Mouse (Mus musculus): ENCODE measurements around the gene Kel. TPM values are rescaled to one million over a fixed set of nuclear protein-coding genes. Genes with fewer than 3 reads are reported as not detected.

Kel gene
- total RNA-seq (2017) = 0.39 TPM in 1 of 3 replicates, not detected in the others

DNA sequence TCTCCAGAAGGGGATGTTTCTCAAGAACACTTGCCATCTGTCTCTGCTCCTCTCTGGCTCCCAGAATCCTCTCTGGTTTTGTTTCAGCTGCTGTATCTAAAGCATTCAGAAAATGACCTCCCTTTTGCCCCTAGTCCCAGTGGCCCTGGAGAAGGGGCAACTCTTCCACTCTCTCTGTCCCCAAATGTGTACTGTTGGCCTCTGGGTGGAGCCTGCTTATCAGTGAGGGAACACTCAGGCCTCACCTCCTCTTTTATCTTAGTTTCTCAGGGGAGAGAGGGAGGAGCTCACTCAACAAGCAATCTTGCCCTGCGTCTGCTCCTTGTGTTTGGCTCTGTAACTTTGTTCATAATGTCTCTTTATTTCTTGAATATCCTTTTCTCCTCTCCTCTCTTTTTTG is at the start of gene Kel:
TSS of gene Kel (minus strand) at position 217 of the 400 bp plus-strand sequence.
- ATAC-seq (replicated peaks; ENCODE audit: insufficient number of reproducible peaks, low FRiP score, low TSS enrichment, poor library complexity, severe bottlenecking) = no peak

DNA sequence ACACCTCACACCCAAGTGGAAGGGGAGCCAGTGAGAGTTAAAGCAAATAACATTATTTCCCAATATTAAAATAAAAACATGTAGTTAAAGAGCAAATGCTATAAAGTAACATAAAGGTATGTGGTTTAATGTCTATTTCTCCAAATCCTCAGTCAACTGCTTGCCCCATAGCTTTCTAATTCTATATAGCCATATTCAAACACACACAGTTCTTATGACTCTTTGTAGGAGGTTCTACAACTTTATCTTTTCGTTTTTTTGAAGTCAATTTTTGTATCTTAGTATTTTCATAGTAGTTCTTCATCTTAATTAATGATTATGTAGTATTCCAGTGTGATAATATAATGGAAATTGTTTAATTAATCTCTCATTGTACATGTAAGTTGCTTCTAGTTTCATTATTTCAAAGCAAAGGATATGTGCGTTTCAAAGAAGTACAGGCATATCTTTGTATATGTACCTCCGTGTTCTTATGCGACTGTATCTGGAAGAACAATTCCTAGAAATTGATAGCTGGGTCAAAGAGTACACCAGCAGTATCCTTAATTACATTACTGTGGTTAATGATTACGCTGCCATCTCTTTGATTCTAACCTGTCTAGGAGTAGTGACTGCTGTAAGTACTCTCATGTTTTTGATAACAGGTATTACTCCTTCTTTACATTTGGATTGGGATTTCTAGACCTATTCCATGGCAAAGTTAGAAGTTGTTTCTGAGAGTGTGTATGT is 40.7 kb upstream of the Kel start:
- no peak for ATAC-seq (replicated peaks; ENCODE audit: insufficient number of reproducible peaks, low FRiP score, low TSS enrichment, poor library complexity, severe bottlenecking)

DNA sequence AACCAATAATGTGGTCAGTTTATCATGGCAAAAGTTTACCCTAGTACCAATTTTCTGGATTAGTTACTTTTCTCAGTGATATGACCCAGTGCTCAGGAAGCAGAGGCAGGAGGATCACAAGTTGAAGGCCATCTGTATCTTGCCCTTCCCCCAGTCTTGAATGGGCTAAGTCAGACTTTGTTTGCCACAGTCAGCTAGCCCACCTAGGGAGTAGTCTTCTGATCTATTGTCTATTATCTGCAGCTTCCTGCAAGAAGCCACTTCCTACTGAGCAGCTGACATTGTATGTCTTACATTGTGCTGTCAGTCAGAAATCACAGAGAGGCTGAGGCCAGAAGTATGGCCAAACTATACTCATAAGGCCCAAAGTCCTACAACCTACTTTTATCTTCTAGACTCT is 37.0 kb upstream of the Kel start:
- ATAC-seq (replicated peaks; ENCODE audit: insufficient number of reproducible peaks, low FRiP score, low TSS enrichment, poor library complexity, severe bottlenecking) = no peak

DNA sequence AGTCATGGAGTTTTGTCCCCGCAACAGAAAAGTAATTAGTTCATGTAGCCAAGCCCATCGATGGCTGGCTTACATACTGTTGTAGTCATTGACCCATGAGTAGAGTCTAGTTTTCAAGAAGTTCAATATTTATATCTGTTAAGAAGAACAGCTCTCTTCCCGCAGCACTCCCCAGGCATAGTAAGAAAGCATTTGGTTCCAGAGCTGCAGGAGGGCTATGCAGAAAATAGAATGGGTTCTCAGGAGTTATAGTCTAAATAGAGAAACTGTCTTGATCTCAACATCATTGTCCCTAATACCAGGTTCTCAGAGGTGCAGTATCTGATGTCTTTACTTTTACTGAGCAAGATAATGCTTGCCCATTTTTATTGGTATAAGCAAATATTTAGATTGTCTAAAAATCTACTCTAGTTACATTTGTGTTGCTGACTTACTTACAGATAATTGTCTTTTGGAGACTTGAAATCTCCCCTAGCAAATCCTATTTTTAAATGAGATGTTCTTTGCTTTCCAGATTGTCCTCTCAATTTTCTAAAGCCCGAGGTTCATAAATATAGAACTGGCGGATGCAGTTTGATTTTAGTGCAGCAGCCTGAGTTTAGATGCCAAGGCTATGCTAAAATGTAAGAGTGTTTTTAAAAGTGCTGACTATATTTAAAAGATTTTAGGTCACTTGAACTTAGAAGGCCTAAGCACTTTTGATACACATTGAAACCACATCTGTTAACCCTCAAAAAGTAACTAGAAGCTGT is 30.8 kb upstream of the Kel start:
- no peak for ATAC-seq (replicated peaks; ENCODE audit: insufficient number of reproducible peaks, low FRiP score, low TSS enrichment, poor library complexity, severe bottlenecking)

DNA sequence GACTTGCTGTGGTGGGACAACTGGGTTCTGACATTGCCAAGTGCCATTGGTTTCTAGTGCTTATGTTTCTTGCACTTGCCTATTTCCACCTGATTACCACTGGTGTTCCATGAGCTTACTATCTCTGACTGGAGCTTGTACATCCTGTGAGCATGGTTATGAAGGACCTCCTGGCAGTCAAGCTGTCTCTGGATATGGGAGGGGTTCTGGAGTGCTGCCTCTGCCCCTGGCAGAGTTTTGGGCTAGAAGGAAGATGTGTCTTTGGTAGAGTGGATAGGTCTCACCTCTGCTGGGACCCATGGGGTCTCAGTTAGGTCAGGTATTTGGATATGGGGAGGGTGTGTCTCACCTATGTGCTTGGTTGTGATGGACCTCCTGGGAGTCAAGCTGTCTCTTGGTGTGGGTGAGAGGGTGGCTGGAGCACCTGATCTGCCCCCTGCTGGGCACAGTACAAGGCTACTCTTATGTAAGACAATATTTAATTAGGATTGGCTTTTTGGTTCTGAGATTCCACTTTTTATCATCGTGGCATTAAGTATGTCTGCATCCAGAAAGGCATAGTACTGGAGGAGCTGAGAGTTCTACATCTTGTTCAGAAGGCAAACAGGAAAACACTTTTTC is 24.0 kb upstream of the Kel start:
- no peak for ATAC-seq (replicated peaks; ENCODE audit: insufficient number of reproducible peaks, low FRiP score, low TSS enrichment, poor library complexity, severe bottlenecking)

DNA sequence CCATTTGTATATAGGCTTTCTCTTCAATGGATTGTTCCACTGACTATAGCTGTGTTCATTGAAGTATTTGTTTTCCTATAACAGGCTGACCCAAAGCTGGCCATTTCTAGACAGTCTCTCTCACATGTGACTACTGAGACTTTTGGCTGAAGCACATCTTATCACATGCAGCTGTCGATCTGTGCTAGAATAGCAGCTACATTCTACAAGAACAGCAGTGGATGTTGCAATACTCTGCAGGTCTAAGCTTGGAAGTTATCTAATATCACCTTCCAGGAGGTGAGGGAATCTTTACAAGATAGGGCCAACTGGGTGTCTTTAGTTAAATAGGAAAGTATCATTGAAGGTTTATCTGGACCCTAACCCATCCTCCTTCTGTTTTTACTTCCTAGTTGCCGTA is 17.3 kb upstream of the Kel start:
- ATAC-seq (replicated peaks; ENCODE audit: insufficient number of reproducible peaks, low FRiP score, low TSS enrichment, poor library complexity, severe bottlenecking) = no peak

DNA sequence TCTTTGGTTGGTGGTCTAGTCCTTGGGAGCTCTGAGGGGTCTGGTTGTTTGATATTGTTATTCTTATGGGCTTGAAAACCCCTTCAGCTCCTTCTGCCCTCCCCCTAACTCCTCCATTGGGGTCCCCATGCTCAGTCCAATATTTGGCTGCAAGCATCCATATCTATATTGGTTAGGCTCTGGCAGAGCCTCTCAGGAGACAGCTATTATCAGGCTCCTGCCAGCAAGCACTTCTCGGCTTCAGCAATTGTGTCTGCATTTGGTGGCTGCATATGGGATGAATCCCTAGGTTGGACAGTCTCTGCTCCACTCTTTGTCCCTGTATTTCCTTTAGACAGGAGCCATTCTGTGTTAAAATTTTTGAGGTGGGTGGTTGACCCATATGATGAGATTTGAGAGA is 6.1 kb upstream of the Kel start:
- ATAC-seq (replicated peaks; ENCODE audit: insufficient number of reproducible peaks, low FRiP score, low TSS enrichment, poor library complexity, severe bottlenecking) = no peak

DNA sequence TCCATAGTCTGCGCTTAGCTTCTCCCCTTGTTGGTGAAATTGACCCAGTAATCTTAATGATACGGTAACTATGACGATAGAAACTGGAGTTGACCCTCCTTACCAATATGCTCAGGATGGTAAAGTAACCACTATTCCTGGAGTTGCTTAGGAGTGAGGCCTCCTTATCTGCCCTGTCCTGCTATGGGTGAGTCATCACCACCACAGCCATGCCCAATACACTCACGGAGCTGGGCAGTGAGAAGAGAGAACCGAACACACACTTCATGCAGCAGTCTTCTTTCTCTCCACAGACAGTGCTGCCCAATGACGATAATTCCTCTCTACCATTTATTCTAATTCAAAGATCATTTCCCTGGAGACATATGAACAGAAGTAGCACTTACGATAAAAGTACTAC is 2.1 kb upstream of the Kel start:
- ATAC-seq (replicated peaks; ENCODE audit: insufficient number of reproducible peaks, low FRiP score, low TSS enrichment, poor library complexity, severe bottlenecking) = no peak

DNA sequence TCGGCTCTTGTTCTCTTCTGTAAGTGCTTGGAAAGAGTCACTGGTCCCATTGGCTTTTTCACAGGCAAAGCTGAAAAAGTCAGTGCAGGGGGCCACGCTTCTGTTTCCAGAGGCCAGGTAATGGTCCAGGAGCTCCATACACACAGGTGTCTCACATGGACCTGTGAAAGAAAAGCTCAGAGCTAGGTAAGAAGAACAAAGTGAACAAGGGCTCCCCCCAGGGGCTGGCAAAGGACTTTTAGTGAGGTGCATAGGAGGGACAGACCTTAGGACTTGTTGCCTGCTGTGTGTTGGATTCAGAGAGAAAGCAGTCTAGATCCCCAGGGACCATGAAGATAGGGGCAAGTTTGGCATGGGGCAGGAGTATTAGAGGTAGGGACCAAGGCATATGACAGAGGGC is 1.2 kb downstream of the Kel start:
- no peak for ATAC-seq (replicated peaks; ENCODE audit: insufficient number of reproducible peaks, low FRiP score, low TSS enrichment, poor library complexity, severe bottlenecking)

DNA sequence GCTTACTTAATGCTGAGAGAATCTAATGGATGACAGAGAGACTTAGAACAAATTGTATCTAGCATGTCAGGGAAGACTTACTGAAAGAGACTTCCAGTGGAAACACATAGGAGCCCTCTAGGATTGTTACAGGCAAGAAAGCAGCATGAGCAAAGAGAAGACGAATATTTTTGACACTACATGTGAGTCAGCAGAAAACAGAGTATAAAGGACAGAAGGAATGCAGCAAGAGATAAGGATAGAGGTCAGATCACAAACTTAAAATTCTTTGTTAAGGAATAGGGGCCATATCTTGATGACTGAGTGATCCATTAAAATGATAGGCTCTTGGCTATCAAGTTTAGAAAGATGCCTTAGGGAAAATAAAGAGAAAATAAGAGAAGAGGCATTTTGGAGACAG is 2.9 kb downstream of the Kel start:
- no peak for ATAC-seq (replicated peaks; ENCODE audit: insufficient number of reproducible peaks, low FRiP score, low TSS enrichment, poor library complexity, severe bottlenecking)

DNA sequence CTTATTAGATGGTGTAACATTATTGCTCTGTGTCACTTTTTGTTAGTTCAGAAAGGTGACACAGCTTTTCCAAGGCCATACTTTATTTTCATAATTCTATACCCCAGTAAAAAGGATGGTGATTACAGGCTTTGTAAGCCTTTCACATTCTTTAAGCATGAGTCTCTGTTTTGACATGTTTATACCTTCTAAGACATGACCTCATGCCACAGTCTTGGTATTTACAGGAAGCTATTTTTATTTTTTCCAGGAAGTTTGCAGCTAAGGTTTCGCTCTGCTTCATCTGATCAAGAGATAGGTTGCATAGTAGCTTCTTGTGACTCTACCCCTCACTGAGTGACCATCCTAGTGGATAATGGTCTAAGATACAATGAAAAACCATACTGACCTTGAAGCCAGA is 9.7 kb downstream of the Kel start:
- no peak for ATAC-seq (replicated peaks; ENCODE audit: insufficient number of reproducible peaks, low FRiP score, low TSS enrichment, poor library complexity, severe bottlenecking)

DNA sequence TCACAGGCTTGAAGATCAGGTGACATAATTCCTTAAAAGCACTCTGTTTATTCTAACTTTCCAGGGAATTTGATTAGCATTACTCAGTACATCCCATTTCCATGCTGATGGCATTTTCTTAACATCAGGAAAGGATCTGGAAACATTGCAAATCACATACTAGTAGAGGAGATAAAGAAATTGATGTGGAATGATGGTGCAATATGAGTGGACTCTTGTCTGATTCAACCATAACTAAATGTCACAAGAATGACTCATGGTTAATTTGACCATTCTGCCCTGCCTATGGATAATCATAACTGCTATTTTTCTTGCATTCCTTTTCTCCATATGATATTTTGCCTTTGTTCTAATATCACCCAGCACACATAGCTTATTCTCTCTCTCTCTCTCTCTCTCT is 11.9 kb downstream of the Kel start:
- ATAC-seq (replicated peaks; ENCODE audit: insufficient number of reproducible peaks, low FRiP score, low TSS enrichment, poor library complexity, severe bottlenecking) = no peak

DNA sequence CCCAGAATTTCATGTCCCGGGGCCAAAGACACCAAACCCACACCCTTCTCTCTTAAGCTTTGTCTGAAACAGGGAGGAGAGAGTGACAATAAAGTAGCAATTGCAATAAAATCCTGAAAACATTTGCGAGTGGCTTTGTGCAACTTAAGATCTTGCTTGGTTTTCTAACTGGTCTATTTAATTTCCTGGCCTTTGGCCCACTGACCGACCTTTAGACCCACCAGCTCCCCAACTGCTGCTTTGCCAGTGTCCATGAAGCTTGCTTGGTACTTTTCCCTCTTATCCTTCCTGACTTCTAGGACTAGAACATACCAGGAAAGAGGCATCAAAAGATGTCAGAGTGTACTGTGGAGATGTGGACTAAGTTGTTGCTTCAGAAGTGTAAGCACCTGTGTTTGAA is 18.5 kb downstream of the Kel start:
- no peak for ATAC-seq (replicated peaks; ENCODE audit: insufficient number of reproducible peaks, low FRiP score, low TSS enrichment, poor library complexity, severe bottlenecking)

DNA sequence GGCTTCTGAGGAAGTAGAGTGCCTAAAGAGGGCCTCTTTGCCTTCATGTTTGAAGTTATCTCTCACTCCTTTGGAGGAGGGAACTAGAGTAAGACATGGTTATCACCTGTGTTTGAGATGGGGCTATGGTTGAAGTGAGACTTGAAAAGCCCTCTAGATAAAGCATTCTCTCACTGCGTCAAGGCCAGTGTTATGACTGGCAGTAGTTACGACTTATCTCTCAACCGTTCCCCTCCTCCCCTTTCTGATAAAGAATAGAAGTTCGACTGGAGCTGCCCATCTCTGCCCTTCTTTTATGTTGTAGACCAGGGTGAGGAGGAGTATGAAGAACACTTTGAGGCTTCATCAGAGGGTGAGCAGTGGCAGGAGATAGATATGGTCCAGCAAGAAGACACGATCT is 19.2 kb downstream of the Kel start:
- ATAC-seq (replicated peaks; ENCODE audit: insufficient number of reproducible peaks, low FRiP score, low TSS enrichment, poor library complexity, severe bottlenecking) = no peak

DNA sequence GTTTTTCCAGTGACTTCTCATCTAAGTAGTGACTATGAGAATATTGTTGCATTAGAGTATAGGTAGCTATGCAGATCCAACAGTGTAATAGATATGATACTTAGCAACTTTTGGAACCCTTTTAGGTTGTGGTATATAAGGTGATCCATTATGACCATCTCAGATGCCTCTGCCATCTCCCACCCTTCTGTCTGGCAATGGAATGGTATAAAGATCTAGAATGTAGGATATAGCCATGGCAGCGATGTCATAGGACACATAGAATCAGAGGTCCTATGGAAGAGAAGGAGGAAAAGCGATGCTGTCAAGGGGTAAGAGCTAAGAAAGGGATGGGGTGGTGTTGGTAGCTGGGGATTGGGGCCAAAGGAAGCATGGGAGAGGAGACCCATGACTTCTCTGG is 20.0 kb downstream of the Kel start, which contains the start of gene Llcfc1:
TSS of gene Llcfc1 (plus strand) at position 301 of the 400 bp plus-strand sequence.
- ATAC-seq (replicated peaks; ENCODE audit: insufficient number of reproducible peaks, low FRiP score, low TSS enrichment, poor library complexity, severe bottlenecking) = no peak

DNA sequence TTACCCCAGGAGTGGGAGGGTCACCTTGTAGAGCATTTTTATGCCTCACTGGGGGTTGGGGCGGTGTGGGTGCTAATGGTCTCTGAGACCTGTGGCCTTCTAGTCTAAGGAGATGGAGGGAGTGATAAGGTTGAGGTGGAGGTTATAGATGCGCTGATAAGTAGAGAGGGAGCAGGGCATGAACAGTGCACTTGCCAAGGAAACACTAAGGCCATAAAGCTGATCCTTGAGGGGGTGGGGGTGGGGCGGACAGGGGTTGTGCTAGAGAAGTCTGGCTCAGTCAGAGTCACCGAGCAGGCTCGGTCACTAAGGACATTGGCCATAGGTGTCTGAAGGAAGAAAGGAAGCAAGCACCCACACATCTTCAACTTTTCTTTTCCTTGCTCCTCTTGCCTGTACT is 22.5 kb downstream of the Kel start:
- no peak for ATAC-seq (replicated peaks; ENCODE audit: insufficient number of reproducible peaks, low FRiP score, low TSS enrichment, poor library complexity, severe bottlenecking)

DNA sequence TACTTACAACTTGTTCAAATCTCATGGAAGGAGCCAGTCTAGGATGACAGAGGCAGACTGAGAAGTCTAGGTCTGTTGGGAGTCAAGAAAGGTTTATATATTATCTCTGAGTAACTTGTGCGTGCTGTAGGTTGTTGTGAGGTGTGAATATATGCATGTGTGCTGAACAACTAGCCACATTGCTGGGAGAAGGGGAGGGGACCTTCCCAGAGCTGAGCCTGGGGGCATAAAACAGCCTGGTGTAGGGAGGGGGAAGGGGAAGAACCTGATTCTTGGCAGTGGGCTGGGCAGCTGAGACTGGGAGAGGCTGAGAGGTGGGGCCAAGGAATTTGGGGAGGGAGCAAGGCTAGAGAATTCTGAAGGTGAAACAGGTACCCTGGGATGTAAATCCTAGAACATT is 23.5 kb downstream of the Kel start, which contains the start of gene Trpv5:
TSS of gene Trpv5 (minus strand) at position 101 of the 400 bp plus-strand sequence.
- no peak for ATAC-seq (replicated peaks; ENCODE audit: insufficient number of reproducible peaks, low FRiP score, low TSS enrichment, poor library complexity, severe bottlenecking)

DNA sequence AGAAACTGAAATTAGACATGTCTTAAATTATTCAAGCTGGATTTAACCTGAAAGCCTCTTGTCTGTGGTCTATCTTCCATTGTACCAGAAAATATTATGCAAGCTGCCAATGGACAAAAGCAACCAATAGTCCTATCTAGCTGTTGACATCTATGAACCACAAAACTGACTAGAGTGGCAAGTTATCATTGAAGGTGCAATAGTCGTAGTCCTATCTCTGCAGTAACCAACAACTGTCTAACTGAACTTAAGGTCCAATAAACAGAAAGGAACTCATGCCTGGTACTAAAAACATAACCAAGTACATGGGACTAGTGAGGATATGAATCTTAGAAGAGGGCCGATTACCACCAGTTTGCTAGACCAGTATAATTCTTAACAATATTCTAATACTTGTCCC is 27.6 kb downstream of the Kel start:
- ATAC-seq (replicated peaks; ENCODE audit: insufficient number of reproducible peaks, low FRiP score, low TSS enrichment, poor library complexity, severe bottlenecking) = no peak

DNA sequence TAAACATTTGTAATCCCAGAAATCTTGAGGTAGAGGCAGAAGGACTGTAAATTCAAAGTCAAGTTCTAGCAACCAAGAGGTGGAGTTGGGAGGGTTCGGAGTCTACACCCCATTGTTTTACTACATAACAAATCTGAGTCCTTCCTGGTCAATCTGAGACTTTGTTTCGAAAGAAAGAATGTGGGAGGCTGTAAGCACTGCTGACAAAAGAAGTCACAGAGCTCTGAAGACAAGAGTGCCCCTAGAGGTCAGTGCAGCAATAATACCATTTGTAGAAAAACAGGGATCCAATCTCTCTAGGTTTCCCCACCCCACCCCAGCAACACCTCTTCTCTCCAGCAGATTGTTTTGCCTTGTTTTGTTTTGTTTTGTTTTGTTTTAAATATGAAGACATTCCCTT is 41.8 kb downstream of the Kel start:
- ATAC-seq (replicated peaks; ENCODE audit: insufficient number of reproducible peaks, low FRiP score, low TSS enrichment, poor library complexity, severe bottlenecking) = no peak

DNA sequence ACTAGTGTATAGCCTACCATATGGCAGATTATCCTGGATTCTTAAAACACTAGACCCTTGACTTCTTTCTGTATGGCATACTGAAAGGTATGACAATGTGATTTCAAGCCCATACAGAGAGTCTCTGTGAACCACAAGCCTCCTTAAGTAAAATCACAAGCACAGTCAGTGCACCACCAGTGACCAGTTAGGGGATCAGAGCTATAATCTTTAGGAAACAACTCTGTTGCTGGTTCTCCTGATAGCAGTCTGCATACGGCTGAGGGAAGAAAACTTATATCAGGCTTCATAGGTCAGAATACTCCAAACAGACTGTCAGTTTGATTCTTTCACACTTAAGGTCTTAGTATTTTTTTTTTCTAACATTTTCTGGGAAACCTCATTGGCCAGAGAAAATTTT is 45.7 kb downstream of the Kel start:
- ATAC-seq (replicated peaks; ENCODE audit: insufficient number of reproducible peaks, low FRiP score, low TSS enrichment, poor library complexity, severe bottlenecking) = no peak
